Mouse (Mus musculus) midbrain, postnatal 0 days (tissue): ENCODE data around the gene Nell2. TPM values are rescaled to one million over a fixed set of nuclear protein-coding genes. Genes with fewer than 3 reads are reported as not detected.

ENCODE experiments used
- ATAC-seq: fragments of 200-750 bp; cut with Nextera tagmentation; 2 replicates; pipeline ENCODE4 v1.8.0; 2017; ENCODE audit warnings: moderate number of reproducible peaks, mild to moderate bottlenecking, moderate TSS enrichment, moderate library complexity; ENCODE audit not compliant: low FRiP score
- DNase-seq: peaks from one replicate; pipeline ENCODE4 v3.0.0-alpha.2; 2015; ENCODE audit warnings: low spot score
- H3K27ac ChIP-seq: fragments of 300-500 bp; sonication (generic); 2 replicates; pipeline ENCODE4 v1.5.1; 2014; ENCODE audit warnings: low read depth, mild to moderate bottlenecking, low read length, mixed read lengths
- H3K27me3 ChIP-seq: fragments of 300-500 bp; sonication (generic); 2 replicates; pipeline ENCODE4 v1.6.1; 2014; ENCODE audit warnings: low read length, control low read depth, mixed read lengths; ENCODE audit not compliant: insufficient read depth
- H3K36me3 ChIP-seq: fragments of 300-500 bp; sonication (generic); 2 replicates; pipeline ENCODE4 v1.6.1; 2014; ENCODE audit warnings: low read length, control low read depth, mixed read lengths; ENCODE audit not compliant: insufficient read depth
- H3K4me1 ChIP-seq: fragments of 300-500 bp; sonication (generic); 2 replicates; pipeline ENCODE4 v1.6.1; 2014; ENCODE audit warnings: mild to moderate bottlenecking, control low read depth, antibody characterized with exemption, low read length, mixed read lengths; ENCODE audit not compliant: insufficient read depth
- H3K4me2 ChIP-seq: fragments of 300-500 bp; sonication (generic); 2 replicates; pipeline ENCODE4 v1.6.1; 2014; ENCODE audit warnings: low read depth, mild to moderate bottlenecking, low read length, mixed read lengths; ENCODE audit not compliant: poor library complexity, severe bottlenecking
- H3K4me3 ChIP-seq: fragments of 300-500 bp; sonication (generic); 2 replicates; pipeline ENCODE4 v1.5.1; 2014; ENCODE audit warnings: low read depth, mild to moderate bottlenecking, low read length, moderate library complexity
- H3K9ac ChIP-seq: fragments of 300-500 bp; sonication (generic); replicated peaks from 2 replicates; pipeline ENCODE4 v1.6.1; 2014; ENCODE audit warnings: mild to moderate bottlenecking, low read length, moderate library complexity, mixed read lengths; ENCODE audit not compliant: poor library complexity, severe bottlenecking
- H3K9me3 ChIP-seq: fragments of 300-500 bp; sonication (generic); 2 replicates; pipeline ENCODE4 v1.6.1; 2016; ENCODE audit warnings: low read length, control low read depth
- CTCF ChIP-seq: IDR thresholded peaks from 2 replicates; pipeline ENCODE4 v1.5.1; 2016; ENCODE audit warnings: antibody characterized with exemption, mild to moderate bottlenecking
- WGBS: fragments of 180-500 bp; shearing (Covaris S2); extraction: QIAGEN DNeasy Blood & Tissue Kit; methylation state at CpG from one replicate; pipeline ENCODE4 v1.1.7; 2014; 5-methylcytosine and 5-hydroxymethylcytosine counted together
- polyA plus RNA-seq: library from polyadenylated mRNA; unstranded; fragments of >200 nt; fragmentation: Nextera tagmentation; extraction: Ambion mirVana; gene quantifications from 2 replicates; pipeline ENCODE4 v1.2.1, GENCODE M21; 2015
- total RNA-seq: library from RNA; depleted of rRNA; stranded (reverse); fragments of >200 nt; gene quantifications from 2 replicates; pipeline ENCODE4 v1.2.3, GENCODE M21; 2014

The Nell2 gene
- total and polyA plus RNA-seq, 2 experiments from 2014 or later = 181 to 199 TPM

GRCm38 (mm10) chr15:95368185-95368584, 160.2 kb downstream of the Nell2 start:
- ATAC-seq (no peak), DNase-seq (no peak)
- no peaks in the 10 kb centered on the region for H3K27me3 ChIP-seq
- no peak overlapping the region for H3K9ac ChIP-seq
- peaks cover 2% of the 10 kb centered on the region; the same call in 1 of the 2 replicates for H3K36me3 ChIP-seq
- H3K4me3 ChIP-seq = no peak overlapping the region
- H3K9me3 ChIP-seq = no peaks in the 10 kb centered on the region
- TF ChIP-seq CTCF = no peak
- no peak overlapping the region for H3K4me2 ChIP-seq
- no peak overlapping the region for H3K27ac ChIP-seq
- H3K4me1 ChIP-seq = no peaks in the 10 kb centered on the region
- WGBS = 89% methylated on average over 10 of the region's 10 CpGs

- H3K27ac ChIP-seq = no peak overlapping the region
- ATAC-seq (no peak), DNase-seq (no peak)
- no peak overlapping the region for H3K4me2 ChIP-seq
- no peaks in the 10 kb centered on the region for H3K4me1 ChIP-seq
- H3K9ac ChIP-seq = no peak overlapping the region
- H3K27me3 ChIP-seq = no peaks in the 10 kb centered on the region
- no peak overlapping the region for H3K4me3 ChIP-seq
- TF ChIP-seq CTCF = no peak
- no peaks in the 10 kb centered on the region for H3K9me3 ChIP-seq
- WGBS = 54% methylated on average over 3 of the region's 3 CpGs
- H3K36me3 ChIP-seq = no peaks in the 10 kb centered on the region
These were observed 161.9 kb downstream of the Nell2 start for GRCm38 (mm10) chr15:95366506-95366905.

GRCm38 (mm10) chr15:95354806-95355205, 173.6 kb downstream of the Nell2 start:
- WGBS = 72% methylated on average over 1 of the region's 1 CpGs
- TF ChIP-seq CTCF = no peak
- H3K4me2 ChIP-seq = no peak overlapping the region
- no peak overlapping the region for H3K4me3 ChIP-seq
- no peak overlapping the region for H3K27ac ChIP-seq
- no peaks in the 10 kb centered on the region for H3K4me1 ChIP-seq
- no peak for ATAC-seq
- H3K27me3 ChIP-seq = no peaks in the 10 kb centered on the region
- no peaks in the 10 kb centered on the region for H3K9me3 ChIP-seq
- no peaks in the 10 kb centered on the region for H3K36me3 ChIP-seq
- no peak overlapping the region for H3K9ac ChIP-seq
- no peak for DNase-seq

GRCm38 (mm10) chr15:95334323-95335296, 193.7 kb downstream of the Nell2 start:
- 56% methylated on average over 11 of the region's 11 CpGs for WGBS
- no peak overlapping the region for H3K4me3 ChIP-seq
- DNase-seq = peak; percentile 59
- no peak overlapping the region; the same call in 1 of the 2 replicates for H3K9ac ChIP-seq
- H3K27me3 ChIP-seq = no peaks in the 10 kb centered on the region
- H3K4me1 ChIP-seq = peaks cover 11% of the 10 kb centered on the region; the same call in 1 of the 2 replicates
- H3K36me3 ChIP-seq = no peaks in the 10 kb centered on the region
- peak overlapping the region; percentile 26; the same call in 1 of the 2 replicates for H3K27ac ChIP-seq
- no peak overlapping the region for H3K4me2 ChIP-seq
- H3K9me3 ChIP-seq = no peaks in the 10 kb centered on the region
- no peak for TF ChIP-seq CTCF
- peak; percentile 77; the same call in 1 of the 2 replicates for ATAC-seq

- Histone ChIP-seq H3K9me3 (no peaks in the 10 kb centered on the region), H3K4me3 (no peak overlapping the region), H3K4me1 (peaks cover 11% of the 10 kb centered on the region; the same call in 1 of the 2 replicates), H3K27ac (no peak overlapping the region), H3K4me2 (no peak overlapping the region), H3K36me3 (no peaks in the 10 kb centered on the region), H3K27me3 (no peaks in the 10 kb centered on the region), H3K9ac (no peak overlapping the region)
- ATAC-seq = no peak
- no peak for DNase-seq
- no peak for TF ChIP-seq CTCF
- 63% methylated on average over 4 of the region's 4 CpGs for WGBS
These were observed 195.1 kb downstream of the Nell2 start for GRCm38 (mm10) chr15:95333229-95333628.

- no peak overlapping the region for H3K9ac ChIP-seq
- H3K4me2 ChIP-seq = no peak overlapping the region
- no peak for TF ChIP-seq CTCF
- 68% methylated on average over 2 of the region's 2 CpGs for WGBS
- ATAC-seq = no peak
- no peaks in the 10 kb centered on the region for H3K9me3 ChIP-seq
- no peak overlapping the region for H3K27ac ChIP-seq
- no peaks in the 10 kb centered on the region for H3K36me3 ChIP-seq
- peaks cover 11% of the 10 kb centered on the region; the same call in 1 of the 2 replicates for H3K4me1 ChIP-seq
- no peak for DNase-seq
- H3K4me3 ChIP-seq = no peak overlapping the region
- H3K27me3 ChIP-seq = no peaks in the 10 kb centered on the region
These were observed 197.4 kb downstream of the Nell2 start for GRCm38 (mm10) chr15:95330926-95331325.
